Mouse (Mus musculus) neural tube, embryonic 11.5 days (tissue): ENCODE results near the gene Irf9. TPM values are rescaled to one million over a fixed set of nuclear protein-coding genes. Genes with fewer than 3 reads are reported as not detected.

Experiments
- ATAC-seq: fragments of 200-750 bp; cut with Nextera tagmentation; 2 replicates; pipeline ENCODE4 v1.8.0; 2017; ENCODE audit warnings: moderate number of reproducible peaks, mild to moderate bottlenecking, moderate TSS enrichment, moderate library complexity; ENCODE audit not compliant: insufficient read depth, low FRiP score, low TSS enrichment
- DNase-seq: peaks from one replicate; pipeline ENCODE4 v3.0.0-alpha.2; 2015; ENCODE audit warnings: low spot score
- H3K27ac ChIP-seq: fragments of 300-500 bp; sonication (generic); 2 replicates; pipeline ENCODE4 v1.5.1; 2014; ENCODE audit warnings: low read depth, mild to moderate bottlenecking, low read length
- H3K27me3 ChIP-seq: fragments of 300-500 bp; sonication (generic); 2 replicates; pipeline ENCODE4 v1.6.1; 2014; ENCODE audit warnings: mild to moderate bottlenecking, low read length, mixed read lengths; ENCODE audit not compliant: control insufficient read depth, insufficient read depth
- H3K36me3 ChIP-seq: fragments of 300-500 bp; sonication (generic); 2 replicates; pipeline ENCODE4 v1.6.1; 2014; ENCODE audit warnings: mild to moderate bottlenecking, low read length, moderate library complexity, mixed read lengths; ENCODE audit not compliant: control insufficient read depth, insufficient read depth
- H3K4me1 ChIP-seq: fragments of 300-500 bp; sonication (generic); 2 replicates; pipeline ENCODE4 v1.6.1; 2014; ENCODE audit warnings: low read length, mixed read lengths; ENCODE audit not compliant: control insufficient read depth, insufficient read depth
- H3K4me2 ChIP-seq: fragments of 300-500 bp; sonication (generic); 2 replicates; pipeline ENCODE4 v1.6.1; 2014; ENCODE audit warnings: low read depth, mild to moderate bottlenecking, moderate library complexity
- H3K4me3 ChIP-seq: fragments of 300-500 bp; sonication (generic); 2 replicates; pipeline ENCODE4 v1.5.1; 2014; ENCODE audit warnings: low read depth, low read length
- H3K9ac ChIP-seq: fragments of 300-500 bp; sonication (generic); 2 replicates; pipeline ENCODE4 v1.6.1; 2014; ENCODE audit warnings: mild to moderate bottlenecking, low read length
- H3K9me3 ChIP-seq: fragments of 300-500 bp; sonication (generic); 2 replicates; pipeline ENCODE4 v1.6.1; 2016; ENCODE audit warnings: low read length; ENCODE audit not compliant: control insufficient read depth
- WGBS: fragments of 180-500 bp; shearing (Covaris S2); extraction: QIAGEN DNeasy Blood & Tissue Kit; methylation state at CpG from one replicate; pipeline ENCODE4 v1.1.7; 2014; 5-methylcytosine and 5-hydroxymethylcytosine counted together
- polyA plus RNA-seq: library from polyadenylated mRNA; unstranded; fragments of >200 nt; fragmentation: Nextera tagmentation; extraction: Ambion mirVana; gene quantifications from 2 replicates; pipeline ENCODE4 v1.2.1, GENCODE M21; 2014

Gene Irf9
- polyA plus RNA-seq, 1 experiment from 2014 or later = 5.9 TPM

DNA sequence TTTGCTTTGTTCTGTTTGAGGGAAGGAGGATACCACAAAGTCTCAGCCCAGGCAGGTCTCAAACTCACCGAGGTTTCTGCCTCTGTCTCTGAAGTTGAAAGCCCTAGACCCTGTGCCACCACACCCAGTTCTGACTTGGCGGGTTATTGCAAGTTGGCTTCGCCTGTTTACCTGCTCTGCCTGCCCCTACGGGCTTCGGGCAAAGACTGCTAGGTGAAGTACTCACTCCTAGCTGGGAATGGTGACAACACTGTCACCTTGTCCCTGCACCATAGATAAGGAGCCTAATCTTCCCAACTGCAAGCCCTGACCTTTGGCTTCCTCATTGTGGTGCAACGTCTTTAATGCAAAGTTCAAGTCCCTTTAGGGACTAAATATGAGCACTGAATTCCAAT, 17.8 kb upstream of the Irf9 start:
- H3K4me3 ChIP-seq = no peak overlapping the region
- H3K9ac ChIP-seq = no peak overlapping the region
- no peak for ATAC-seq
- no peak overlapping the region for H3K27ac ChIP-seq
- WGBS = 65% methylated on average over 6 of the region's 6 CpGs
- peaks cover 8% of the 10 kb centered on the region; the same call in 1 of the 2 replicates for H3K4me1 ChIP-seq
- no peaks in the 10 kb centered on the region for H3K27me3 ChIP-seq
- no peak for DNase-seq
- H3K9me3 ChIP-seq = no peaks in the 10 kb centered on the region
- H3K4me2 ChIP-seq = no peak overlapping the region
- H3K36me3 ChIP-seq = no peaks in the 10 kb centered on the region

DNA sequence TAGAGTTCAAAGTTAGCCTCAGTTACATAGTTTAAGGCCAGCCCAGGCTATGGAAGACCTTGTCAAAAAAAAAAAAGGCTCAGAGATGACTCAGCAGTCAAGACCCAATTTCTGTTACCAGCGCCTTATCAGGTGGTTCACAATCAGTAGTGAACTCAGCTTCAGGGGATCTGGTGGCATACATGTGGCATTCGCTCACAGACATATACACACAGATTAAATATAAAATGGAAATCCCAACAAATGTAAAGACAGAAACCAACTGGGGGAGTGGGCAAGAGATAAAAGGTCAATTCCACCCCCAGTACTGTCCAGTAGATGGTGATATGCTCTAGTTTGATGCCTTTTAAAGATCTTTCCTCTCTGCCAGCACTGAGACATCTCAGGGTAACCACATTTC, 17.2 kb upstream of the Irf9 start:
- H3K4me2 ChIP-seq = no peak overlapping the region
- no peaks in the 10 kb centered on the region for H3K27me3 ChIP-seq
- DNase-seq (no peak), ATAC-seq (no peak)
- peaks cover 8% of the 10 kb centered on the region; the same call in 1 of the 2 replicates for H3K4me1 ChIP-seq
- no peak overlapping the region for H3K9ac ChIP-seq
- H3K9me3 ChIP-seq = no peaks in the 10 kb centered on the region
- H3K36me3 ChIP-seq = no peaks in the 10 kb centered on the region
- WGBS = 81% methylated on average over 2 of the region's 2 CpGs
- H3K4me3 ChIP-seq = no peak overlapping the region
- H3K27ac ChIP-seq = no peak overlapping the region

GRCm38 (mm10) chr14:55589271-55589670, 14.1 kb upstream of the Irf9 start:
- no peak overlapping the region for H3K4me2 ChIP-seq
- peaks cover 15% of the 10 kb centered on the region for H3K4me1 ChIP-seq
- H3K27ac ChIP-seq = no peak overlapping the region
- no peak overlapping the region for H3K9ac ChIP-seq
- DNase-seq (no peak), ATAC-seq (no peak)
- no peaks in the 10 kb centered on the region for H3K27me3 ChIP-seq
- WGBS = 92% methylated on average over 5 of the region's 5 CpGs
- no peak overlapping the region for H3K4me3 ChIP-seq
- H3K36me3 ChIP-seq = no peaks in the 10 kb centered on the region
- no peaks in the 10 kb centered on the region for H3K9me3 ChIP-seq

GRCm38 (mm10) chr14:55589771-55590448, 13.5 kb upstream of the Irf9 start:
- Histone ChIP-seq H3K4me3 (peak overlapping the region; percentile 85), H3K27ac (no peak overlapping the region), H3K4me1 (peaks cover 8% of the 10 kb centered on the region), H3K9ac (peak overlapping the region; percentile 83), H3K4me2 (peak overlapping the region; percentile 98), H3K36me3 (0 out of 2 replicates have a peak, but pooled peaks cover 2% of the 10 kb centered on the region), H3K27me3 (no peaks in the 10 kb centered on the region), H3K9me3 (no peaks in the 10 kb centered on the region)
- DNase-seq (no peak), ATAC-seq (no peak)
- 88% methylated on average over 11 of the region's 11 CpGs for WGBS

- DNase-seq (peak; percentile 92), ATAC-seq (peak; percentile 96)
- peaks cover 7% of the 10 kb centered on the region for H3K4me1 ChIP-seq
- peak within 1 kb of the TSS; percentile 86 for H3K27ac ChIP-seq
- H3K27me3 ChIP-seq = no peaks in the 10 kb centered on the region
- no peaks in the 10 kb centered on the region for H3K9me3 ChIP-seq
- H3K36me3 ChIP-seq = peaks cover 7% of the 10 kb centered on the region
- peak within 1 kb of the TSS; percentile 98 for H3K4me2 ChIP-seq
- under 1% methylated on average over 22 of the region's 22 CpGs for WGBS
- H3K4me3 ChIP-seq = peak within 1 kb of the TSS; percentile 85
- H3K9ac ChIP-seq = peak within 1 kb of the TSS; percentile 83
Measured at GRCm38 (mm10) chr14:55590748-55591330, 12.5 kb upstream of the Irf9 start, which contains the start of gene Psme2. TSS of gene Psme2 (minus strand) at chr14:55591113.

GRCm38 (mm10) chr14:55591331-55591891, 12.0 kb upstream of the Irf9 start, which contains the start of gene Rnf31:
TSS of gene Rnf31 (plus strand) at chr14:55591708.
- Histone ChIP-seq H3K9ac (peak within 1 kb of the TSS; percentile 83), H3K4me3 (peak within 1 kb of the TSS; percentile 85)
- under 1% methylated on average over 33 of the region's 33 CpGs for WGBS

DNA sequence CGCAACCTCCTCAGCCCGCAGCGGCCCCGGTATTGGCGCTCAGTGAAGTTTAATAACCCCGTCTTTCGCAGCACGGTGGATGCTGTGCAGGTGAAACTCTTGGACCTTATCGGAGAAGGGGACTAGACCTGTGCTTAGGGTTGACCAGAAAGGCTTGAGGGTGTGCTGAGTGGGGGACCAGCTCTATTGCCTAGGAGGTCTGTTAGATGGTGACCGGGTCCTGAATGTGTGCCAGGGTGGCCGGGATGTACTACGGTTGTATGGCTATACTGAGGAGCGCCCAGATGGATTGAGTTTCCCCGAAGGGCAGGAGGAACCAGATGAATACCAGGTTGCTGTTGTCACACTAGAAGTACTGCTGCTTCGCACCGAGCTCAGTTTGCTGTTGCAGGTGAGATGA, 11.1 kb upstream of the Irf9 start:
- Histone ChIP-seq H3K36me3 (peaks cover 10% of the 10 kb centered on the region), H3K27me3 (no peaks in the 10 kb centered on the region), H3K9ac (peak overlapping the region; percentile 83), H3K4me3 (peak overlapping the region; percentile 85), H3K27ac (no peak overlapping the region; the same call in 1 of the 2 replicates), H3K4me1 (peaks cover 7% of the 10 kb centered on the region), H3K4me2 (peak overlapping the region; percentile 98), H3K9me3 (no peaks in the 10 kb centered on the region)
- WGBS = 10% methylated on average over 16 of the region's 16 CpGs
- no peak for ATAC-seq
- no peak for DNase-seq

More at GRCm38 (mm10) chr14:55591331-55591891, 12.0 kb upstream of the Irf9 start, which contains the start of gene Rnf31:
- Histone ChIP-seq H3K4me1 (peaks cover 7% of the 10 kb centered on the region), H3K27ac (peak within 1 kb of the TSS; percentile 86), H3K9me3 (no peaks in the 10 kb centered on the region), H3K4me2 (peak within 1 kb of the TSS; percentile 98), H3K27me3 (no peaks in the 10 kb centered on the region), H3K36me3 (peaks cover 8% of the 10 kb centered on the region)
- DNase-seq = peak; percentile 89
- ATAC-seq = peak; percentile 86

- ATAC-seq (no peak), DNase-seq (no peak)
- Histone ChIP-seq H3K27ac (no peak overlapping the region), H3K27me3 (no peaks in the 10 kb centered on the region), H3K4me2 (no peak overlapping the region), H3K4me3 (no peak overlapping the region), H3K9me3 (no peaks in the 10 kb centered on the region), H3K36me3 (peaks cover 18% of the 10 kb centered on the region), H3K4me1 (peaks cover 7% of the 10 kb centered on the region), H3K9ac (no peak overlapping the region)
- 79% methylated on average over 13 of the region's 13 CpGs for WGBS
Measured at GRCm38 (mm10) chr14:55596036-55596690, 7.2 kb upstream of the Irf9 start.
